Mouse (Mus musculus) left cerebral cortex, postnatal 25 days (tissue): ENCODE measurements around the gene Lgmn. TPM values are rescaled to one million over a fixed set of nuclear protein-coding genes. Genes with fewer than 3 reads are reported as not detected.
A peak's percentile ranks its signal among the peaks of the same experiment; 100 is the strongest.

ENCODE experiments used
- DNase-seq, 2 experiments: peaks; one replicate each; pipeline ENCODE4 v3.0.0; 2022; ENCODE audit warnings: low spot score in 2 of 2, mixed read lengths in 1 of 2
- intact Hi-C: fragments of 180-260 bp; cut with DNase I; formaldehyde crosslinking; loops from one replicate; pipeline ENCODE4 v1.15.1; 2025
- total RNA-seq, 2 experiments: library from RNA; stranded (reverse); gene quantifications; 2 replicates each; pipeline ENCODE4 v1.2.3; 2021

Gene Lgmn
- 100 to 1,000 TPM; 106 to 109 TPM for total RNA-seq

- intact Hi-C loops: loop anchor here (2.0 kb wide), 1 partner anchor 29 kb away; the partner anchor contains the start of gene Golga5
These were observed at the start of gene Lgmn for GRCm38 (mm10) chr12:102439632-102440023. Gene Lgmn, minus strand, starts transcription at chr12:102439813.

GRCm38 (mm10) chr12:102484946-102485345 lies 45.3 kb upstream of the Lgmn start:
- DNase-seq: no peak
- intact Hi-C loops: no loop called here

More at GRCm38 (mm10) chr12:102439632-102440023, at the start of gene Lgmn:
- peak; percentile 99 to 100 for DNase-seq

- intact Hi-C loops: no loop called here
- no peak for DNase-seq
These were observed 40.9 kb upstream of the Lgmn start for GRCm38 (mm10) chr12:102480481-102480880.

DNA sequence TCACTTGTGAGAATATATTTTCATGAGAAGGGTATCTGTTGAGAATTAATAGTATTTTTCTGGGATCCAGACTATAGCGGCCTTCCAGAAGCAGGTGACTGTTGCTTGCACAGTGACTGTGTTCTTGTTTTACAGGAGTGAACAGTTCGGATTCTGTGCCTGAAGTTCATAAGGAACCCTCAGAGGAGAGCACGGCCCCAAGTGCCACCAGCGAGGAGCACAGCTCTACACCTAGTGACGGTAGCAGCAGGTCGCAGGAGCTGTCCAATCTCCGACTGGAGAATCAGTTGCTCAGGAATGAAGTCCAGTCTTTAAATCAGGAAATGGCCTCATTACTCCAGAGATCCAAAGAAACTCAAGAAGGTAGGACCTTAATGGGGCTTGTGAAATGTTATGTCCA lies 34.8 kb upstream of the Lgmn start:
- DNase-seq: no peak
- intact Hi-C loops: no loop called here

- peak; percentile 98 to 99 for DNase-seq
- intact Hi-C loops: loop anchor here (2.0 kb wide), 2 partner anchors 30 to 492 kb away; partner anchors contain the start of gene Lgmn
These were observed 29.5 kb upstream of the Lgmn start, which contains the start of gene Golga5 for GRCm38 (mm10) chr12:102468894-102469764. Gene Golga5, plus strand, starts transcription at chr12:102469135.

- no peak for DNase-seq
- intact Hi-C loops: loop anchor here (2.0 kb wide), 2 partner anchors 29 to 491 kb away; partner anchors contain the start of gene Lgmn
These were observed 28.5 kb upstream of the Lgmn start for GRCm38 (mm10) chr12:102468136-102468535.

- no peak for DNase-seq
- intact Hi-C loops: no loop called here
These were observed 25.0 kb upstream of the Lgmn start for GRCm38 (mm10) chr12:102464650-102465049.

DNA sequence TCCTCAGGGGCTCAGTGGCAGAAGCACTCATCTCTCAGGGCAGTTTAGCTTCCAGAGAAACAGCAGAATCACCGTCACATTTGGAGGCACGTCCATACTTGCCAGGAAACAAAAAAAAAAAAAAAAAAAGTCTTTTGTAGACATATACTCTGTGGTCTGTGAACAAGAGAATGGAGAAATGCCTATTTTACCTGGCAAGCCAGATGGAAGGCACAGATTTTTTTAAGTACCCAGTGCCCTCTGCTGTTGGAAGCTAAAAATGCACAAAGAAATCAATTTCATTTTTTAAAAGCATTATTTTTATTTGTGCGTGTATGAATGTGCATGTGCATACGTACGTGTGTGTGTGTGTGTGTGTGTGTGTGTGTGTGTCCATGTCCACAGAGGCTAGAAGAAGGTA lies 21.6 kb upstream of the Lgmn start:
- peak in 1 of 2 experiments; percentile 45 for DNase-seq
- intact Hi-C loops: loop anchor here (1.0 kb wide), 1 partner anchor 70 kb away; no protein-coding TSS in a partner anchor

- peak in 1 of 2 experiments; percentile 22 for DNase-seq
- intact Hi-C loops: no loop called here
These were observed 20.4 kb upstream of the Lgmn start for GRCm38 (mm10) chr12:102460014-102460413.

GRCm38 (mm10) chr12:102456467-102457193 lies 17.0 kb upstream of the Lgmn start:
- intact Hi-C loops: no loop called here
- no peak for DNase-seq

DNA sequence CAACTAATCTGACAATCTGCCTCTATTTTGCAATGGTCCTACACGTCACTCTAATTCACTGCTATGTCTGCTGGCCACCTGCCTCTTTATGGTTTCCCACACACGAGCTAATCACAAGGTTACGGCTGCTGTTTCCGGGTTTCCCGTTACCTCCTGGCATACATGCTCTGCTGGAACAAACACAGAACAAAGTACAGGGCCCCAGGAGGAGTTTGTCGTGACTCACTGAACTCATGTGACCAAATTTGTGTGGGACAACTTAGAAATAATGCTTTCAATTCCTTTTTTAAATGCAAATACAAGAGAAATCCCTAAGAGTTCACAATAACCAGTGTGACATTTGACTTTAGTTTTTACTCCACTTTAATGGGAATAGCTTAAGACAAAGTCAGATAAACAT lies 14.0 kb upstream of the Lgmn start:
- intact Hi-C loops: no loop called here
- no peak for DNase-seq

DNA sequence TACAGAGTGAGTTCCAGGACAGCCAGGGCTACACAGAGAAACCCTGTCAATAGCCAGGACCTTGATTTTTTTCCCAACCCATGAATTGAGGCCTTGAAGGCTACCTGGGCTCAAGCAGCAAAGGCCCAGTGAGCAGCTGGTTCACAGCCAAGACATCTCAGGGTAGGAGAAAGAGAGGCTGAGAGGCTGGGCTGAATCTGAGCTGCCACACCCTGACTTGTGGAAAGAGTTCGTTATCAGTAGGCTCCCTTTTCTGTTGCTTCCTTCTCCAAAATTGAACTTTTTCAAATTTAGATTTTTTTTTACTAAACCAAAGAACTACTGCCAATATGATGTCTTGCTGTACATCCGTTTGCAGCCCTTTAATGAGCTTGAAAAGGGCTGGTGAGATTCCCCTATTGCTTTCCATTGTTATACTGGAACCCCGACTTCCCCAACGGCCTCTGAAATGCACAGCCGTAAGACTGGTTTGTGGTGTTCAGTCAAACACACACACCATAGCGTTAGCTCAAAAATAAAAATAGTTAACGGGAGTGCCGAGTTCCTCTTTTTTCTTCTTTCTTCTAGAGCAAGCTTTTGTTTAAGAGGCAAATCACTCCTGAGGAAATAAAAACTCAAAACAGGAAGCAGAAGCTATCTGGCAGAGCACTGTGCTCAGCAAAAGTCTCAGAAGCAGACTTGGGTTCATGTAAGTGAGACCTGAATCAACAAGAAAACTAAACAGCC lies 11.7 kb upstream of the Lgmn start:
- DNase-seq: peak in 1 of 2 experiments; percentile 47
- intact Hi-C loops: no loop called here

- no peak for DNase-seq
- intact Hi-C loops: no loop called here
These were observed 10.8 kb upstream of the Lgmn start for GRCm38 (mm10) chr12:102450437-102450836.

DNA sequence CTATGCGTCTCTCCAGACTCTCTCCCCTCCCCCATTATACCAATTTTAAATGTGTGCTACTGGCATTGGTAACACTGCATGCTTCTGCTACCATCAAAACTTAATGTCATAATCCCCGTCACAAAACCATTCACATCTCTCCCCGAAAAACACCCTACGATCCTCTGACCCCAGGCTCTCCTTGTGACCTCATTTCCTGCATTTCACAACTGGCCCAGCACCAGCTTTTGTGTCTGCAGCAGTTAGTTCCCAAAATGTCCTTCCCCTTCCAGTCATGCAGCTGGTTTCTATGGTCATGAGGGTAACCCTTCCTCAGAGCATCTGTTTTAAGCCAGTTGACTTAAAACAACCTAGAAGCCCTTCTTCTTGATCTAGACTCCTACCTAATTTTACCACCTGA lies 5.8 kb upstream of the Lgmn start:
- DNase-seq: no peak
- intact Hi-C loops: no loop called here

DNA sequence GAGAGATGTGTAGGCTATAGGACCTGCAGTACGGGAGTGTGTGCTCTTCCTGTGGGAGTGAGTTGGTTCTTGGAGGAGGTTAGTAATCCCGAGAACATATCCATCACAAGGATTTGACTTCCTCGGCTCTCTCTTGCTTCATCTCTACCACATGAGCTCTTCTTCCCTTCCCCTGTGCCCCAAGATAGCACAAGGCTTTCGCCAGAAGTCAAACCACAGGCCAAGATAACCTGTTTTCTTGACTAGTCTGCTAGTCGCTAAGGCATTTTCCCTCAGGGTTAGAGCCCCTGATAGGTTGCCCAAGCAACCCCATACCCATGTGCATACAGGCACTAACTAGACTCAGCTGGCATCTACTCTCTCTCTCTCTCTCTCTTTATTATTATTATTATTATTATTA lies 4.1 kb upstream of the Lgmn start:
- DNase-seq: no peak
- intact Hi-C loops: no loop called here

DNA sequence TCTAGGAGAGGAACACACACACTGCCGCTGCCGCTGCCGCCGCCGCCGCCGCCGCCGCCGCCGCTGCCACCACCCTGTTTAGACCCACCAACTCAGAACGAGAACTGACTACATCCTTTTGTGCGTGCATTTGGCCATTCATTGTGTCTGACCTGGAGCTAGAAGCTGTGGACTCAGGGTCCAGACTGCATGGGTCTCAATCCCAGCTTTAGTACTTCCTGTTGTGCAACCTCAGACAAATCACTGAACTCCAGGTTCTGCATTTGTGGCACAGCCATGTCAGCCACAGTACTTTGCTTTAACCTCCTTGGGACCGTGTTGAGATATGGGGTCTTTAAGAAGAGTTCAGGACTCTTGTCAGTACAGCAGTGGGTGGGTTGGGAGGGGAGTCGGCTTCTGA lies 3.0 kb upstream of the Lgmn start:
- peak in 1 of 2 experiments; percentile 28 for DNase-seq
- intact Hi-C loops: no loop called here

- DNase-seq: no peak
- intact Hi-C loops: no loop called here
These were observed 1.5 kb upstream of the Lgmn start for GRCm38 (mm10) chr12:102441141-102441540.

- no peak for DNase-seq
- intact Hi-C loops: no loop called here
These were observed 938 bp upstream of the Lgmn start for GRCm38 (mm10) chr12:102440551-102440950.

- intact Hi-C loops: loop anchor here (2.0 kb wide), 1 partner anchor 30 kb away; the partner anchor contains the start of gene Golga5
These were observed 506 bp downstream of the Lgmn start for GRCm38 (mm10) chr12:102438983-102439631.

More at GRCm38 (mm10) chr12:102438983-102439631, 506 bp downstream of the Lgmn start:
- DNase-seq: no peak
